Mouse (Mus musculus) megakaryocyte-erythroid progenitor cell, adult 5-6 weeks (primary cell): ENCODE data around the gene Cldn22. TPM values are rescaled to one million over a fixed set of nuclear protein-coding genes. Genes with fewer than 3 reads are reported as not detected.
"Not testable (repeated sequence)": the region's sequence is repeated elsewhere in the genome, so short reads cannot be mapped to it uniquely, and the experiment has no call there.

Experiments used
- ATAC-seq: replicated peaks from 2 replicates; pipeline ENCODE4 v1.8.0; 2016; ENCODE audit warnings: mild to moderate bottlenecking, inconsistent platforms; ENCODE audit not compliant: severe bottlenecking, poor library complexity, low FRiP score, low TSS enrichment
- total RNA-seq, 2 experiments: library from RNA; stranded (forward) in 1 of 2; stranded (reverse) in 1 of 2; fragments of 200-1000, 215-1000 nt in 1 of 2; fragments of >200 nt in 1 of 2; fragmentation: Nextera tagmentation in 1 of 2; gene quantifications; 2 replicates each; pipeline ENCODE4 v1.2.3; 2014 to 2017

Cldn22 gene
- total RNA-seq (2014; fragmentation: Nextera tagmentation) (not detected in 2 replicates), total RNA-seq (2017) (not detected in 2 replicates)

DNA sequence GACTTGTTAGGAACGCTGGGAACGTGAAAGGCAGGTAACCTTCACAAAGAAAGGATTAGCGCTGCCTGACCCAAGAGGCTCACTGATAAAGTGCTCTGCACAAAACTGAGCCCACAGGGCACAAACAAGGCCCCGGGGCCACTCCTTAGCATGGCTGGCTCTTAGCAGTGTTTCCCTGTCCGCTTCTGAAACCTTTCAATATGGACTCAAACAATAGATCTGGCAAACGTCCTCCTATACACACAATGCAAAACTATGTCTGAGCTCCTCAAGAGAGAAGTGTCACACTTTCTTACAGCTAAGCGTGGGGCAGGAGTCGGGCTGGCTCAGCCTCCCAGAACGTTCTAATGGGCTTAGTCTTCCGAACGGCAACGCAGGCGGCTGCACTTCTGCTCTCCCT, at the start of gene Cldn22:
TSS of gene Cldn22 (plus strand) at position 301 of the 400 bp plus-strand sequence.
- no peak for ATAC-seq

DNA sequence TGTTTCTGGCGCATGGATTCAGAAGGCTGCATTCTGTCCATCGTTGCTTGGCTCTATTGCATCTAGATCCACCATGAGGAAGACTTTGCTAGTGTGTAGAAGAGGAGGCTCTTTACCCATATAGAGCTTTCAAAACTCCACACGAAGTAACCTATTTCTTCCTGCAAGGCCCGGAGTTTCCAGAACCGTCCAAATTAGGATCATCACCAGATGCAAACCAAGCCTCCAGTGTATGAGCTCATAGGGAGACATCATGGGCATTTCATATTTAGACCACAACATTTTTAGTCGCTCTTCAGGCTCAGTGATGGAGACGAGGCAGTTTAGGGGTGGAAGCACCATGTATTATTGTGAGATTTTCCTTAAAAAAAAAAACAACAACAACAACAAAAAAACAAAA, 46.9 kb upstream of the Cldn22 start:
- ATAC-seq: no peak

GRCm38 (mm10) chr8:47779589-47779988, 44.7 kb upstream of the Cldn22 start:
- ATAC-seq: no peak

GRCm38 (mm10) chr8:47781881-47782280, 42.4 kb upstream of the Cldn22 start:
- no peak for ATAC-seq

GRCm38 (mm10) chr8:47783544-47783943, 40.7 kb upstream of the Cldn22 start:
- ATAC-seq: no peak

- no peak for ATAC-seq
Observed at GRCm38 (mm10) chr8:47783944-47784343, 40.3 kb upstream of the Cldn22 start.

- no peak for ATAC-seq
Observed at GRCm38 (mm10) chr8:47784436-47784835, 39.8 kb upstream of the Cldn22 start.

DNA sequence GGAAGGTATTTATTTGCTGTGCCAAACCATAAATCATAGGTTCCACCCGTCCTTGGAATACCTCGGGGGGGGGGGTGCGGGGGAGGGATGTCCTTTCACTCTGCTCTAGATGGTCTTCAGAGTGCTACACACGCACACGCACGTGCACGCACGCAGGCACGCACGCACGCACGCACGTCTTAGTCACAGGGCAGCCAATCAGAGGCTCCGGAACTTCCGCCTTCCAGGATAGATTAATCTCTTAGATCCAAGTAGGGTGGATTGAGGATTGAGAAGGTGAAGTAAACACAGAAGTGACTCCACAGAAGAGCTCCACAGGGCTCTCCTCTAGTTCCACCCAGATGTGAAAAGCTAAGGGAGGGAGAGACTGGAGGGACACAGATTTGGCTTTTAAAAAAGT, 38.0 kb upstream of the Cldn22 start:
- no peak for ATAC-seq

DNA sequence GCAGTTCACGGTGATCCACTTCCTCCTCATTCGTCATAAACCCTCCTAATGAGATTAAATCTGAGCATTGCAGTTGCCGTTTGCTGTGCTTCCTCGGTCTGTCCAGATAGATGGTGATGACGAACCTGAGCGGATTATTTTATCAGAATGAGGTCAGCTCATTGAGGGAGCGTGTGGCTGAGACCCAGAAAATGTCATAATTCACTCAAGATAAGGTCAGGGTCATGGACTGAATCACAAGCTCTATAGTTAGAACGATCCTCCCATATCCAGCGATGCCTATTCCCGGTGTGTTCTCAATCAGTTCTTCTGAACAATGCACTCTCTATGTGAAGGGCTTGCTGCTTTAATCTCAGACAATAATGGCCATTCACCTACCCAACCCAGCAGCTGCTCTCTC, 36.6 kb upstream of the Cldn22 start:
- ATAC-seq: no peak

DNA sequence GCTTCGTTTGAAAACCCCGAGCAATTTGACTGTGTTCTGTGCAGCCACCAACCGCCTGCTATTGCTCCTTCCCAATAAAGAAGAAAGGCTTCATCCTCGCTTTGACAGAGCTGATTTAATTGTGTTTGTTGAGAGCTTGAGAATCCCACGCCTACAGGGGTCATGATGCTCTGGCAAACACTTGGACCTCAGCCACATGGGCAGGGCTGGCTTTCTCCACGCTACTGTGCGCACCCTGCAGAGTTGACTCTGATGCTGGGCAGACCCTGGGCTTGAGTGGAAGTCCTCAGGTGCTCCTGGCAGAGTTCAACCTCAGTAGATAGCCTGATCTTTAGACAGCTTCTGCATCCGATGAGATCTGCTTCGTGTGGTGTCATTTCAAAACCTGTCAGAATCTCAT, 32.3 kb upstream of the Cldn22 start:
- no peak for ATAC-seq

- ATAC-seq: no peak
Observed at GRCm38 (mm10) chr8:47799438-47799837, 24.8 kb upstream of the Cldn22 start.

DNA sequence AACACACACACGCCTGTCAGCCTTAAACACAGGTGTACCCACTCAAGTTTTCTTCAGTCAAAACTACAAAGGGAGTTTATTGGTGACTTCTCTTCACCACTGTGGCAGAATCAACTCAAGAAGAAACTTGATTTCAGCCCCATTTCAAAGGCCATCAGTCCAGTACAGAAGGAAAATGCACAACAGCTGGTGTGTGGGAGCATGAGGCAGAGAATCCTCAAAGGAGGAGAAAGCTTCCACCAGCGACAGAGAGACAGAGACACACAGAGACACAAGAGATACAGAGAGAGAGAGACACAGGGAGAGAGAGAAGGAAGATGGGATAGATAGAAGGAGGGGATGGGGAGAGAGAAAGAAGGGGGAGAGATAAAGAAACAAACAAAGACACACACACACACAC, 21.9 kb upstream of the Cldn22 start:
- ATAC-seq: no peak

- ATAC-seq: no peak
Observed at GRCm38 (mm10) chr8:47804262-47804661, 20.0 kb upstream of the Cldn22 start.

DNA sequence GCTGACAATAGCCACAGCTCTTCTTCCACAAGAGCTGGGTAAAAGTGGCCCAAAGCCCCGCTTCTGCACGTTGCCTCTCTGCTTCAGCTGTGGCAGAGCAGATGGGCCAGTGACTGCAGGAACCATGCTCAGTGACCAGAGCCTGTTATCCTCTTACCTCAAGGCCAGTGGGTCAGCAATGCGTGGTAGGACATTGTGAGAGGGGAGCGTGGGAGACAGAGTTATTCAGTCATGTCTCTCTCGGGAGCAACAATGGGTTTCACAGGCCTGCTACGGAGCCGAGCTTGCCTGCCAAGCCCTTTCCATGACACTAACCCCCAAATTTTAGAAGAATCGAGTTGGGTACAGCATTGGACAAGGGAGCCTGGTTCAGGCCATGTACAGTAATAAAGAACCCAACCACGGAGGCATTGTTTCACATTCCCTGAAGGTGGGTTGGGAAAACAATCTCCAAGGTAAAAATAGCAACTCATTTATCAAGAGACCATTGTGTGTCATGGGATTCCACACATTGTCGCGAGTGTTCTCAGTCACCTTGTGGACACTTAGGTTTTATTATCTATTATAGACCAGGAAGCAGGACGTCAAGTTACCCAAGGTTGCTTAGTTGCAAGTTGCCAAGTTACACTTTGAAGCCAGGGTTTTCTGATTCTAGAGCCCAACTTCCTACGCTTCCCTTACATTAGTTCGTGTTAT, 14.2 kb upstream of the Cldn22 start:
- no peak for ATAC-seq

DNA sequence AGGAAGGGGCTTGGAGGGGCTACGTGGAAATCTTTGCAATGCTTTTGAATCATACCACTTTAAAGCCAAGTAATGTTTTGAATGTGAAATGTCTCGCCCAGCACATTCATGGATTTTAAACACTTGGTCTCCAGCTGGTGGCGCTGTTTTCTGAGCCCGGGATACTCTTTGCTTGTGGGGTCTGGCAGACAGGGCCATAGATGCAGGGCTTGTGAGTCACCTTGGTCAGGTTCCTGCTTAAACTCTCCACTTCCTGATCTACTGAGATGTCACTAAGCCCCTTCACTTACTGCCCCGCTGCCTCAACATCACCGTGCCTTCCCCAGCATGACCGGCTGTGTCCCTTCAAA, 13.6 kb upstream of the Cldn22 start:
- no peak for ATAC-seq

- no peak for ATAC-seq
Observed at GRCm38 (mm10) chr8:47811221-47811620, 13.1 kb upstream of the Cldn22 start.

DNA sequence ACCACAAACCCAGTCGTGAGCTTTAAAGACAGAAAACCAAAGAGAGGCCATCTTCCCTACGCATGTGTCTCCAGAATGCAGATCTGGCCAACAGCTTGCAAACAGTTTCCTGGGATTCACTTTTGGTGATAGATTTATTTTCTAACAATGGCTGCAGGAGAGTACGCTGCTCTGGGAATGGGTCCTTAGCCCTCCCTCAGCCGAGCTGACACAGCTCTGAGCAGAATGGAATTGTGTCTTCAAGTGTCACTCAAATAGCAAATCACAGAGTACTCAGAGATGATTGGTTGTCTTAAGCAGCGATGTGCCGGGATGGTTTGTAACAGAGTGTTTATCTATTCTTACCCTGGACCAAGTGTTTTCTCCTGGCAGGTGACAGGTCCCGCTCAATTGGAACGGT, 5.2 kb upstream of the Cldn22 start:
- no peak for ATAC-seq

GRCm38 (mm10) chr8:47820914-47821772, 3.1 kb upstream of the Cldn22 start:
- no peak for ATAC-seq

DNA sequence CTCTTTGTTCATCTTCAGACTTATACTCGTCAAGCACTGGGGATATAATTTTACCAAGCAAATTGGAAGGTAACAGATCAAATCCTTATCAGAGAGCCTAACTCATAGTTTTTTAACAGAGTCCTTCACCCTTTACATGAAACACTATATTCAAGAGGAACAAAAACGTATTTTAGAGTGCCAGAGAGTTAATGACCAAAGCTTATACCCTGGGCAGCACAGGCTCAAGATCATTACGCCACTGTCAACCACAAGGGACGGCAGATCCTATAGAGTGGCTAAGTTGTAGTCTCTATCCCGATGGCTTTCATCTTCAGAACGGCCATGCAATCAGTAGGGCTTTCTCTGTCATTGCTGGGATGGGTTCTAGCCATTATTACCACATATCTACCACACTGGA, 2.4 kb upstream of the Cldn22 start, which contains the start of gene Cldn24:
TSS of gene Cldn24 (plus strand) at position 301 of the 400 bp plus-strand sequence.
- no peak for ATAC-seq

DNA sequence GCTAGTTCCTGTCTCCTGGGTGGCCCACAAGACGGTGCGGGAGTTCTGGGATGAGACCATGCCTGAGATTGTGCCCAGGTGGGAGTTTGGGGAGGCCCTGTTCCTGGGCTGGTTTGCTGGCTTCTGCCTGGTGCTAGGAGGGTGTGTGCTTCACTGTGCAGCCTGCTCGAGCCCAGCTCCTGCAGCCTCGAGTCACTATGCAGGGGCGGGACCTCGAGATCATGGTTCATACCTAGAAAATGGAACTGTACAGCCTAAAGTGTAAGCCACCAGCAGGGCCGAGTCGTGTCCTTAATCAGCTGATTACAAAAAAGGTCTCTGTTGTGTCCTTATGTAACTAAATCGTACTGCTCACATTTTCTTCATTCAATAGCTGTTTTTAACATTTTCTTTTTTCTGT, 1.7 kb upstream of the Cldn22 start:
- ATAC-seq: not testable (repeated sequence)

DNA sequence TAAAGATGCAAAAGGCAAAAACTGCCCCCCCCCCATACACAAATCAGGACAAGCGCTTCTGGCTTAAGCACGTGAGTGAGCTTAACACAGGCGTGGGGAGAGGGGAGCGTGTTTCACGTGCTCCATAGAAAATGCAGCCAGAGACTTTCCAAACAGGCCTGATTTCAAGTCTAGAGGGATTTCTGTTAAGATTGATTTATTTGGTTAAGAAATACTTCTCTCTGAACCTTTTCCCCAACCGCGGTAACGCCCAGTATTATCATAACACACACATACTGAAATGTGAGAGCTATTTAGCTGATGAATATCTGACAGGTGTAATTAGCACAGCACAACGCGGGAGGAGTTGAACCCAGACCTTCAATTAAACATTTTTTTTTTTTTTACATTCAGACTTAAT, 505 bp upstream of the Cldn22 start:
- no peak for ATAC-seq
